Mouse (Mus musculus): Measurements from ENCODE around the gene Clec4g. TPM values are rescaled to one million over a fixed set of nuclear protein-coding genes. Genes with fewer than 3 reads are reported as not detected.

The Clec4g gene
- polyA plus RNA-seq, 1 experiment = 0.50 TPM

GRCm38 (mm10) chr8:3682435-3682834, 38.0 kb downstream of the Clec4g start:
- Histone ChIP-seq H3K27ac (ENCODE audit: insufficient read depth, low read depth, low read length) (no peak overlapping the region), H3K4me3 (ENCODE audit: insufficient read depth, low read depth, low read length) (no peak overlapping the region), H3K27me3 (replicated peaks; ENCODE audit: control insufficient read depth, insufficient read depth, low read length) (no peaks in the 10 kb centered on the region), H3K36me3 (ENCODE audit: control insufficient read depth, insufficient read depth, low read length) (no peaks in the 10 kb centered on the region), H3K4me1 (ENCODE audit: control insufficient read depth, insufficient read depth, low read length) (peaks cover 4% of the 10 kb centered on the region; the same call in 1 of the 2 replicates)
- no peak for DNase-seq
- WGBS = 89% methylated on average over 5 of the region's 5 CpGs
- TF ChIP-seq CTCF (conservative IDR thresholded peaks at IDR 0.05; ENCODE audit: insufficient read depth, insufficient read length, low read depth, low read length) (no peak), POLR2A (IDR thresholded peaks at IDR 0.05; ENCODE audit: low read depth, low read length) (no peak)

DNA sequence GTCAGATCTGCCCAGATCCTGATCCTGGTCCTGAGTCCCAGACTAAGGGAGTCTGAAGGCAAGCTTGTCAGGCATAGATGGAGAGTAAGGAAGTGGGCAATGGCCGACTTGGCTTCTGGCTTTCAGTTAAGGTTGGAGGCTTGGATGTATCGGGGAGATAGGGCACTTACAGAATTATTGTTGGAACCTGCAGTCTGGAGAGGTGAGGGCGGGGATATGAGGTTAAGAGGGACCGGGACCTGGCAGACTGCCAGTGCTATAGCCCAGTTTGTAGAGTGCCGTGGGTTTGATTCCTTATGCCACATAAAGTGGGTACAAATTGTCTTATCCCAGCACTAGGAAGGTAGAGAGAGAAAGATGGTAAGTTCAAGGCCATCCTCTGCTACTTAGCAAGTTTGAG, 40.8 kb downstream of the Clec4g start:
- no peak for DNase-seq
- WGBS = 74% methylated on average over 5 of the region's 5 CpGs
- Histone ChIP-seq H3K4me3 (ENCODE audit: insufficient read depth, low read depth, low read length) (no peak overlapping the region), H3K27ac (ENCODE audit: insufficient read depth, low read depth, low read length) (no peak overlapping the region), H3K27me3 (replicated peaks; ENCODE audit: control insufficient read depth, insufficient read depth, low read length) (no peaks in the 10 kb centered on the region), H3K36me3 (ENCODE audit: control insufficient read depth, insufficient read depth, low read length) (no peaks in the 10 kb centered on the region), H3K4me1 (ENCODE audit: control insufficient read depth, insufficient read depth, low read length) (peaks cover 7% of the 10 kb centered on the region; the same call in 1 of the 2 replicates)
- TF ChIP-seq POLR2A (IDR thresholded peaks at IDR 0.05; ENCODE audit: low read depth, low read length) = no peak
- TF ChIP-seq CTCF (conservative IDR thresholded peaks at IDR 0.05; ENCODE audit: insufficient read depth, insufficient read length, low read depth, low read length) = no peak

GRCm38 (mm10) chr8:3679236-3679635, 41.2 kb downstream of the Clec4g start:
- Histone ChIP-seq H3K4me3 (ENCODE audit: insufficient read depth, low read depth, low read length) (no peak overlapping the region), H3K27me3 (replicated peaks; ENCODE audit: control insufficient read depth, insufficient read depth, low read length) (no peaks in the 10 kb centered on the region), H3K4me1 (ENCODE audit: control insufficient read depth, insufficient read depth, low read length) (peaks cover 7% of the 10 kb centered on the region; the same call in 1 of the 2 replicates), H3K27ac (ENCODE audit: insufficient read depth, low read depth, low read length) (no peak overlapping the region), H3K36me3 (ENCODE audit: control insufficient read depth, insufficient read depth, low read length) (no peaks in the 10 kb centered on the region)
- no peak for DNase-seq
- 95% methylated on average over 23 of the region's 23 CpGs for WGBS
- no peak for TF ChIP-seq CTCF (conservative IDR thresholded peaks at IDR 0.05; ENCODE audit: insufficient read depth, insufficient read length, low read depth, low read length)
- TF ChIP-seq POLR2A (IDR thresholded peaks at IDR 0.05; ENCODE audit: low read depth, low read length) = no peak

- peaks cover 7% of the 10 kb centered on the region; the same call in 1 of the 2 replicates for H3K4me1 ChIP-seq (ENCODE audit: control insufficient read depth, insufficient read depth, low read length)
- WGBS = 95% methylated on average over 23 of the region's 23 CpGs
- no peaks in the 10 kb centered on the region for H3K27me3 ChIP-seq (replicated peaks; ENCODE audit: control insufficient read depth, insufficient read depth, low read length)
- DNase-seq = no peak
- TF ChIP-seq POLR2A (IDR thresholded peaks at IDR 0.05; ENCODE audit: low read depth, low read length) (no peak), CTCF (conservative IDR thresholded peaks at IDR 0.05; ENCODE audit: insufficient read depth, insufficient read length, low read depth, low read length) (no peak)
- H3K4me3 ChIP-seq (ENCODE audit: insufficient read depth, low read depth, low read length) = no peak overlapping the region
- no peak overlapping the region for H3K27ac ChIP-seq (ENCODE audit: insufficient read depth, low read depth, low read length)
- no peaks in the 10 kb centered on the region for H3K36me3 ChIP-seq (ENCODE audit: control insufficient read depth, insufficient read depth, low read length)
Measured at GRCm38 (mm10) chr8:3678831-3679230, 41.6 kb downstream of the Clec4g start.

- Histone ChIP-seq H3K4me3 (ENCODE audit: insufficient read depth, low read depth, low read length) (peak overlapping the region; percentile 89), H3K4me1 (ENCODE audit: control insufficient read depth, insufficient read depth, low read length) (peaks cover 7% of the 10 kb centered on the region; the same call in 1 of the 2 replicates), H3K36me3 (ENCODE audit: control insufficient read depth, insufficient read depth, low read length) (no peaks in the 10 kb centered on the region), H3K27me3 (replicated peaks; ENCODE audit: control insufficient read depth, insufficient read depth, low read length) (no peaks in the 10 kb centered on the region), H3K27ac (ENCODE audit: insufficient read depth, low read depth, low read length) (peak overlapping the region; percentile 84)
- WGBS = 2% methylated on average over 15 of the region's 15 CpGs
- TF ChIP-seq POLR2A (IDR thresholded peaks at IDR 0.05; ENCODE audit: low read depth, low read length) = no peak
- TF ChIP-seq CTCF (conservative IDR thresholded peaks at IDR 0.05; ENCODE audit: insufficient read depth, insufficient read length, low read depth, low read length) = no peak
- peak; percentile 34 for DNase-seq
Measured at GRCm38 (mm10) chr8:3676993-3677579, 43.4 kb downstream of the Clec4g start.

- WGBS = under 1% methylated on average over 61 of the region's 61 CpGs
- peak within 1 kb of the TSS; percentile 89 for H3K4me3 ChIP-seq (ENCODE audit: insufficient read depth, low read depth, low read length)
- no peaks in the 10 kb centered on the region for H3K27me3 ChIP-seq (replicated peaks; ENCODE audit: control insufficient read depth, insufficient read depth, low read length)
- peak; percentile 97 for DNase-seq
- H3K27ac ChIP-seq (ENCODE audit: insufficient read depth, low read depth, low read length) = peak within 1 kb of the TSS; percentile 84
- no peaks in the 10 kb centered on the region for H3K36me3 ChIP-seq (ENCODE audit: control insufficient read depth, insufficient read depth, low read length)
- peak; percentile 81 for TF ChIP-seq CTCF (conservative IDR thresholded peaks at IDR 0.05; ENCODE audit: insufficient read depth, insufficient read length, low read depth, low read length)
- peak; percentile 18 for TF ChIP-seq POLR2A (IDR thresholded peaks at IDR 0.05; ENCODE audit: low read depth, low read length)
- H3K4me1 ChIP-seq (ENCODE audit: control insufficient read depth, insufficient read depth, low read length) = peaks cover 7% of the 10 kb centered on the region; the same call in 1 of the 2 replicates
Measured at GRCm38 (mm10) chr8:3676131-3676992, 44.1 kb downstream of the Clec4g start, which contains the start of gene Trappc5. Gene Trappc5 (plus strand): TSS chr8:3676299.

- no peaks in the 10 kb centered on the region for H3K36me3 ChIP-seq (ENCODE audit: control insufficient read depth, insufficient read depth, low read length)
- H3K27me3 ChIP-seq (replicated peaks; ENCODE audit: control insufficient read depth, insufficient read depth, low read length) = no peaks in the 10 kb centered on the region
- TF ChIP-seq POLR2A (IDR thresholded peaks at IDR 0.05; ENCODE audit: low read depth, low read length) (no peak), CTCF (conservative IDR thresholded peaks at IDR 0.05; ENCODE audit: insufficient read depth, insufficient read length, low read depth, low read length) (no peak)
- peaks cover 4% of the 10 kb centered on the region; the same call in 1 of the 2 replicates for H3K4me1 ChIP-seq (ENCODE audit: control insufficient read depth, insufficient read depth, low read length)
- DNase-seq = no peak
- no peak overlapping the region for H3K4me3 ChIP-seq (ENCODE audit: insufficient read depth, low read depth, low read length)
- 68% methylated on average over 3 of the region's 3 CpGs for WGBS
- H3K27ac ChIP-seq (ENCODE audit: insufficient read depth, low read depth, low read length) = no peak overlapping the region
Measured at GRCm38 (mm10) chr8:3674671-3675070, 45.8 kb downstream of the Clec4g start.
